Mouse (Mus musculus) left cerebral cortex, postnatal 10 days (tissue): ENCODE results near the gene Oxnad1. TPM values are rescaled to one million over a fixed set of nuclear protein-coding genes. Genes with fewer than 3 reads are reported as not detected.

ENCODE experiments used
- DNase-seq, 2 experiments: peaks; one replicate each; pipeline ENCODE4 v3.0.0; 2021 to 2022; ENCODE audit warnings: low spot score in 2 of 2, mixed read lengths in 1 of 2; ENCODE audit errors: extremely low spot score in 1 of 2
- intact Hi-C: fragments of 180-260 bp; cut with DNase I; formaldehyde crosslinking; loops from one replicate; pipeline ENCODE4 v1.15.1; 2025
- total RNA-seq, 2 experiments: library from RNA; stranded (reverse); gene quantifications; 2 replicates each; pipeline ENCODE4 v1.2.3; 2021

Gene Oxnad1
- total RNA-seq, result 10 to 100 TPM; 13.0 to 17.9 TPM

DNA sequence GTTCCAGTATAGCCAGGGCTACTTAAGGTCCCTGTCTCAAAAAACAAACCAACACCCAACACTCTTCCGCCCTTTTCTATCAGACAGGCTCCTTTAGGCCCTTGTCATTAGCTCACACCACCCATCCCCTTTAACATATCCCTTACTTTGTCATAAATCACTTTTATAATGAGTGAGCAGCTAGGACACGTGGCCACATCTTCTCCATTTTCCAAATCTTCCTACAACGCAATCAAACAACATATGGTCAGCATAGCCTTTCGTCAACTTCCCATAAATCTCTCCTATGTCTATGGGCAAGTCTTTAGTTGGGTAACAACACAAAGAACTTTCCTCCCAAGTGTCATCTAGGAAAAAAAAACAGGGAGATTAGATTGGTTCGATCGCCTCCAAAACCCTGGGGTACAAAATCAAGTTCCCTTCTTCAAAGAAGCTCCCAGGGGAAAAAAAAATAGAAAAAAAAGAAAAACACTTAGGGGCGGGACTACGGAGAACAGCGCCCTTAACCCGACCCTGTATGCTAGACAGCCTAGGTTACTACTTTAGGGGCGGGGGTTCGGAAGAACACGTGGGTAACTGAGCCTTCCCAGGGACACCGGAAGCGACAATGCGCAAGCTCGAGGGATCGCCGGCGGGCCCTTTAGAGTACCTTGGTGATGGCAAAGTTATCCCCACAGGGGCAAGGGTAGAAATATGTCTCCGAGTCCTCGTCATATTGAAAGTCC lies at the start of gene Oxnad1:
Oxnad1 (plus strand) TSS at position 614 of the 725 bp plus-strand sequence.
- DNase-seq, result peak; percentile 88 to 91
- intact Hi-C loops, result no loop called here

DNA sequence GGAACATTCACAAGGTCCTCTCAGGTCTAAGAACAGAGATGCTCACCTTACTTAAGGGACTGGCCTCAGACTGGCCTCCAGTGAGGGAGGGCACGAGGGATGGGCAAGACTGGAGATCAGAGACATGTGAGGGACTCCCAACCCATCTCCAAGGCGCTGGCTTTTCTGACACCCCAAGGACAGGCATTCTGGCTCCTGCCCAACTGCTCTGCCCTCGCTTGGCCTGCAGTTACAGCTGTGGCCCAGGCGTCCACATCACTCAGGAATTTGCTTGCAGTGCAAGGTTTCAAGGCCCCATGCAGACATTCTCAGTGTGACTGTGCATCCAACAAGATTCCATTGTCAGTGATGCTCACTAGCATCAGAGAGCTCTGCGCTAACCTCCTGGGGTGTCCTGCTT lies 48.7 kb upstream of the Oxnad1 start:
- intact Hi-C loops, result no loop called here
- peak in 1 of 2 experiments; percentile 55 for DNase-seq

- intact Hi-C loops, result no loop called here
- no peak for DNase-seq
Measured at GRCm38 (mm10) chr14:32037661-32038252, 47.4 kb upstream of the Oxnad1 start.

GRCm38 (mm10) chr14:32042108-32042507 lies 43.1 kb upstream of the Oxnad1 start:
- intact Hi-C loops, result no loop called here
- no peak for DNase-seq

DNA sequence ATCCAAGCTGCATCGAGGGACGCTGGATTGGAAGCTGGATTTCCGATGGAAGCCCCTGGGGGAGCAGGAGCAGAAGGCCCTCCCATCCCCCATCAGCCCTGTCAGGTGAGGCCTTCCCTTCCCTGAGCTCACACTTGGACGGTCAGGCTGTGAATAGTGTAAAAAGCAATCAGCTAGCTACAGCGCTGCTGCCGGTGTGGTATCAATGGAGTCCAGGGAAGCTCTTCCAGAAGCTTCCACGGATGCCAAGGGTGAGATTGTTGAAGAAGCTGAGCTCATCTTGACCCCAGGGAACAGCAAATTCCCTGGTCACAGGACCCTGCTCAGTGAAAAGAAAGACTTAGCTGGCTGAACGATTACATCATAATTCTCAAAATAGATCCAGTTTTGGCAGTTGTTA lies 38.8 kb upstream of the Oxnad1 start:
- no peak for DNase-seq
- intact Hi-C loops, result no loop called here

- DNase-seq, result no peak
- intact Hi-C loops, result no loop called here
Measured at GRCm38 (mm10) chr14:32050171-32050570, 35.0 kb upstream of the Oxnad1 start.

DNA sequence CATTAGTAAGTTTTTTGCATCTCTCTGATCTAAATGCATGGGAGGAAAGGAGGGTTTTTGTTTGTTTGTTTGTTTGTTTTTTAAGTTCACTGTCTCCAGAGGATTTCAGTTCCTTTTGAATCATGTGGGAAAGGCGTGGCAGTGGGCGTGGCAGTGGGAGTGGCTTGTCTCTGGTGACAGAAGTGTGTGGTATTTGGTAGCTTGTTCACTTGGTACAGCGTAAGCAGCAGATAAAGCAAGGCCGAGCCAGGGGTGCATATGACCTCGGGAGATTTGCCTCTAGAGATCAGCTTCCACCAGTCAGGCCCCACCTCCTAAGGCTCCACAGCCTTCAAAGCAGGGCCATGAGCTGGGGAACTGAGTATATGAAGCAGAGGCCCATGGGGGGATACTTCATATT lies 31.3 kb upstream of the Oxnad1 start:
- no peak for DNase-seq
- intact Hi-C loops, result no loop called here

- DNase-seq, result no peak
- intact Hi-C loops, result no loop called here
Measured at GRCm38 (mm10) chr14:32054788-32055187, 30.4 kb upstream of the Oxnad1 start.

DNA sequence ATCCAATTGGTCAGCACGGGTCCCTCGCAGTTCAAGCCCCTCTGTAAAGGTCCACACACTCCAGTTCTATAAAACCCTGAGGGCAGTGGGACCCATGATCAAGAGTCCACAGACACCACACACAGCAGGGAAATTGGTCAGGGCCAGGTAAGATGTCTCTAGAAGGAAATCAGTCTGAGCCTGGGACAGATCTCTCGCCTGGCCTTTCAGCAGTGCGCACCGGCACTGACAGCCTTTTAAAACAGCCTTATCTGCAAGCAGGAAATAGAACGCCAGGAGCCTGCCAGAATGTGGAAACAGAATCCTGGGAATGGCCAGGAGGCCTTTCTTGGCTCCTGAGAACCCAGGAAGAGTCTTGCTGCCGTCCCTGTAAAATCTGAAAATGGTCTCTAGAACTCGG lies 29.4 kb upstream of the Oxnad1 start:
- DNase-seq, result no peak
- intact Hi-C loops, result no loop called here

DNA sequence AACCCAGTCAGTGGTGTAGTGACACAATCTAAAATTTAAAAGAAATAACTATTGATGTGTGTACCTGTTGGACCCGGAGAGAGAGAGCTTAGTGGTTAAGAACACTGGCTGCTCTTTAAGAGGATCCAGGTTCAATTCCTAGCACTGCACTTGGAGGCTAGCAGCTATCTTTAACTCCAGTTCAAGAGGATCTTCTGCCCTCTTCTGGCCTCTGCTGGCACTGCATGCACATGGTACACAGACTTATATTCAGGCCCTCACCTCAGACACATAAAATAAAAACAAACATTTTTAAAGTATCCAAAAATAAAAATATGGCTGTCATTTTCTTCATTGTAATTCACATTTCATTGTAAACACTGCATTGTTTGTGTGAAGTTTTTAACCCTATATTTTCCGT lies 28.5 kb upstream of the Oxnad1 start:
- intact Hi-C loops, result no loop called here
- DNase-seq, result no peak

GRCm38 (mm10) chr14:32057664-32058063 lies 27.5 kb upstream of the Oxnad1 start:
- intact Hi-C loops, result no loop called here
- no peak for DNase-seq

GRCm38 (mm10) chr14:32061398-32061797 lies 23.8 kb upstream of the Oxnad1 start:
- no peak for DNase-seq
- intact Hi-C loops, result no loop called here

- intact Hi-C loops, result no loop called here
- DNase-seq, result no peak
Measured at GRCm38 (mm10) chr14:32072807-32073206, 12.4 kb upstream of the Oxnad1 start.

- intact Hi-C loops, result no loop called here
- peak in 1 of 2 experiments; percentile 39 for DNase-seq
Measured at GRCm38 (mm10) chr14:32073211-32073685, 11.9 kb upstream of the Oxnad1 start.

GRCm38 (mm10) chr14:32073901-32074300 lies 11.3 kb upstream of the Oxnad1 start:
- intact Hi-C loops, result no loop called here

DNA sequence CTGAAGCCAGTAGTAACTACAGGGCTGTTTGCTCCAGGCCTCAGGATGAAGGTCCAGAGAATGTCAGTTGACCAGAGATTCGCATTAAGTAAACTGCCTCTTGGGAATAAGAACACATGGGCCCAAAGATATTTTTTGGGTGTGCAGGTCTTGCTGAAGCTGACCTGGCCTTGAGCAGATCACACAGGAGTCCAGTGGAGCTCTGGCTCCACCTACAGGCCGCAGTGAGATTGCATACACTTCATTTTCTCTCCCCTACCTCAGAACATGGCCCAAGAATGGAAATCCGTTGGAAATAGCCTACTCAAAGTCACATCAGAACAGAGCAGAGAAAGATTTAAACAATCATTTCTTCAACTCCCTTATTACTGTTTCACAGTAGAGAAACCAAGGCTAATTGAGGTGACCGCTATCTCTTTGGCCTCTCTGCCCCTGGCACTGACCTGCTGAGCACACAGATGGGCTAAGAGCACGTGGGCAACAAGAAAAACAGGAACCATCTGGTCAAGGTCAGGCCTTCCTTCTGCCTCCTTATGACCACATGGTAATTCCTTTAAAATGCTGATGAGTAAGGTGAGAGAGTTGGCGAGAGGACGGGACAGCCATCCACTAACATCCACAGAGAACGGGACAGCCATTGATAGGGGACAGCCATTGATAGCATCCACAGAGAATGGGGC lies 8.1 kb upstream of the Oxnad1 start:
- DNase-seq, result peak; percentile 51 to 61
- intact Hi-C loops, result loop anchor here (5.0 kb wide), 3 partner anchors 120 to 420 kb away; no protein-coding TSS in a partner anchor

More at GRCm38 (mm10) chr14:32073901-32074300, 11.3 kb upstream of the Oxnad1 start:
- DNase-seq, result no peak

DNA sequence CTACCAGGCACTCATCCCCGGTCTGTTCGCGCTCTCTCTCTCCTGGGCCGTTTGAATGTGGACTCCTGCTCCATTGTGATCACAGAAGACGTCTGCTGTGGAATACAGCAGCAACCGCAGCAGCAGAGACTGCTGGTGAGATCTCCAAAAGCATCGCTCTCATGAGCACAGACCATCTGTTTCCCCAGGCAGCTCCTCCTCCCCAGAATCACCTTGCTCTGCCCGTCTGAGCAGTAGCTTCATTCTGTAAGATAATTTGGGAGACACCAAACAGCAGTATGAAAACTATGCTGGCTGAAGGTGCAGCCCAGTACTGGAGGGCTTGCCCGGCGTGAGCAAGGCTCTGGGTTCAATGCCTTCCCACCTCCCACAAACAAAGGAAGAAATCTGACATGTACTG lies 4.1 kb upstream of the Oxnad1 start:
- intact Hi-C loops, result no loop called here
- no peak for DNase-seq

DNA sequence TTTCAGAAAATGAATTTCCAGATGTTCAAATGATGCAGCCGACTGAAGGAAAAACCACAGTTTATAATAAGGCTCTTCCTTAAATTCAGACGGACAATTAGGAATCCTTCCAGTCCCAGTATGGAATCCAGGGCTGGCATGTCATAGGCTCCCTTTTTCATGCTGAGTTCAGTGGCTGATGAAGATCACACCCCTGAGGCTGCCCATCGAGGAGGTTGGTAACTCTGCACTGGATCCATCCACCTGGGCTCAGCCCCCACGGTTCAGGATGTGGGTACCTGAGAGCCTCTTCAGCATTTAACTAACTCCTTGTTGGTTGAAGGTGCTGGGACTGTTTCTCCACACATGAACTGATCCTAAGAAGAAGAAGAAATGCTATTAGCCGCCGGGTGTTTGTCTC lies 2.3 kb upstream of the Oxnad1 start:
- DNase-seq, result no peak
- intact Hi-C loops, result no loop called here

- no peak for DNase-seq
- intact Hi-C loops, result no loop called here
Measured at GRCm38 (mm10) chr14:32083466-32083865, 1.7 kb upstream of the Oxnad1 start.
